Mouse (Mus musculus): ENCODE results near the gene Ergic1. TPM values are rescaled to one million over a fixed set of nuclear protein-coding genes. Genes with fewer than 3 reads are reported as not detected.

Gene Ergic1
- polyA plus RNA-seq, 1 experiment = 93.3 TPM

DNA sequence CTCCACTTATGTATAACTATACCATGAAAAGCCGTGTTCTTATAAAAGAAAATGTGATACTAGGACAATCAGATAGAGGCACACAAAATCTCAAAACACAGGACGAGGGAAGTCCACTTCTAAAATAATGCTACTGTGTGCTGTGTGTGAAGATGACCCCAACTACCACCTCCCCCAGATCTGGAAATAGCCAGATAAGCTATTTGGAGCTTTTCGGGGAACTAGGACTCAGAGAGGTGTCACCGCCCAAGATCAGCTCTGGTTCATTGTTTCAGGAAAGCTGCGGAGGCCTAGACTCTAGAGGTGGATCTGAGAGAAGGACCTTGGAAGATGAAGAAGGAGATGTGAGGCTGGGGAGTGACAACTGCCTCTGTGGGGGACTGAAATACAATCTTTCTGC, 26.6 kb upstream of the Ergic1 start:
- DNase-seq = no peak

DNA sequence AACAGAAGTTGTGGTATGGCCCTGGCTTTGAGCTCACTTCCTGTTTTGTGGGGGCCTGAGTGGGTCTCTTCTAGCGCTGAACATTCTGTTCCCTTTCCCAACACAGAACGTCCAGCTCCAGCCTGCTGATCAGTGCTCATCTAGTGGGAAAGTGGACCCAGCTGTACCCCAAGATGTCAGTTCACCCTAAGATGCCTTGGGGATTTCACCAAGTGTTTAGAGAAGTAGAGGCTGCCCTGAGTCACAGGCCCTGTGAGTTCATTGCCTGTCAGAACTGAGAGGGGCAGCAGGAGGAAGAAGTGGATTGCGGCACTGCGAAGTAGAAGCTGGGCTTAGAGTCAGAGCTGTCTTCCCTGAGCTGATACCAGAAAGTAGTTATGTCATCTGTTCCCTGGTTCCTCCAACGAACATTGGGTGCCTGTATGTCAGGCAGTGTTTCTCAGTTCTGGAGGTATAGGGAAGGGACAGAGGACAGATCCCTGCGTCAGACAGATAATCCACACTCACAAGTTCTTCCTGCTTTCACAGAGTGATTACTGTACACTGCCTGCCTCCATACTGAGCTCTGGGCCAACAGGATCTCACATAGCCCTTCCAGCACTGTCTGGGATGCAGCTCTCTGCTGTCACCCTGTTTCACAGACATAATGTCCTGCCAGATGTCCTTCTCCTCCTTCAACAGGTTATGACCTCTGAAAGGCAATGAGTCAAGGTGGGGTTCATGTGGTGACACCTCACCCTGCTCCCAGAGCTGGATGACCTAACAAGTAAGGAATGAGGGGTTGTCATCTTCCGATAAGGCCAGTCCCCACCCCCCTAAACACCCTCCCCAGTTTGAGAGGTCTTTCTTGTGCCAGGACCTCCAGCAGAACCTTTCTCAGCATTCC, 25.8 kb upstream of the Ergic1 start:
- TF ChIP-seq POLR2A (IDR thresholded peaks at IDR 0.05; ENCODE audit: borderline replicate concordance, extremely low read depth, low read depth, low read length) (no peak), CTCF (IDR thresholded peaks at IDR 0.05; ENCODE audit: insufficient read depth, low read length) (no peak)
- no peak for DNase-seq
- 52% methylated on average over 7 of the region's 7 CpGs for WGBS
- Histone ChIP-seq H3K4me3 (replicated peaks; ENCODE audit: extremely low read depth, low read depth, low read length) (no peak overlapping the region), H3K4me1 (ENCODE audit: control insufficient read depth, insufficient read depth, low read length) (peaks cover 7% of the 10 kb centered on the region)

More for the DNA sequence above, 26.6 kb upstream of the Ergic1 start:
- 86% methylated on average over 5 of the region's 5 CpGs for WGBS
- TF ChIP-seq POLR2A (IDR thresholded peaks at IDR 0.05; ENCODE audit: borderline replicate concordance, extremely low read depth, low read depth, low read length) (no peak), CTCF (IDR thresholded peaks at IDR 0.05; ENCODE audit: insufficient read depth, low read length) (no peak)
- no peak overlapping the region for H3K4me3 ChIP-seq (replicated peaks; ENCODE audit: extremely low read depth, low read depth, low read length)
- peaks cover 10% of the 10 kb centered on the region for H3K4me1 ChIP-seq (ENCODE audit: control insufficient read depth, insufficient read depth, low read length)

DNA sequence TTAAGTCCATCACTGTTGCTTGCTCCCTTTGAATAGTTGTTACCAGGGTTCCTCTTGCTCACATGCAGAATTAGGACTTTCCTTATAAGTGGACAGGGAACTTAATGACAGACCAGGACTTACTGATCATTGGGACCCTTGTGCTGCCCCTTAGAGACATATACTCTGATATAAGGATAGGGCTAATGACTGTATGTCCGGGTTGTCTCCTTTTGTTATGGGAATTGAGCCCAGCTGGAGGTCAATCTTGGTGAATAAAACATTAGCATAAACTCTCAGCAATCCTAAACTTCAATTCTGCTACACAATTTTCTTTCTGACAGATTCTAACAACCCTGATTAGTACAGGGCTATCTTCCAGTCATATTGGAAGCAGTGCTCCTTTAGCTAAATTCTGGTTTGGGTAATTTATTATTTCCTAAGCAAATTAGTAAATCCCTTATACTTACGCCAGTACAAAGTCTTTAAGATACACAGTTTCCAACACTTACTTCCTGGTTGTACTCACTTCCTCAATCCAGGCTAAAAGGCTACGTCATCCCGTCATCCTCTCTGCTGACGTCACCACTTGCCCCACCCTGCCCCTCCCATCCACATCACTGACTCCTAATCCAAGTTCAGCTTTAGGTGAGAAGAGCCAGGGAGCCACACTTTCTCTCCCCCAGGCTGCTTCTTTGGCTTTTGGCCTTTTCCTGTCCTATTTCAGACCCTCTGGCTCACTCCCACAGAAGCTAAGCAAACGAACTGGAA, 23.4 kb upstream of the Ergic1 start:
- WGBS = 28% methylated on average over 6 of the region's 6 CpGs
- peaks cover 7% of the 10 kb centered on the region; the same call in 1 of the 2 replicates for H3K4me1 ChIP-seq (ENCODE audit: control insufficient read depth, insufficient read depth, low read length)
- no peak for TF ChIP-seq CTCF (IDR thresholded peaks at IDR 0.05; ENCODE audit: insufficient read depth, low read length)
- TF ChIP-seq POLR2A (IDR thresholded peaks at IDR 0.05; ENCODE audit: borderline replicate concordance, extremely low read depth, low read depth, low read length) = no peak
- no peak for DNase-seq
- no peak overlapping the region for H3K4me3 ChIP-seq (replicated peaks; ENCODE audit: extremely low read depth, low read depth, low read length)

DNA sequence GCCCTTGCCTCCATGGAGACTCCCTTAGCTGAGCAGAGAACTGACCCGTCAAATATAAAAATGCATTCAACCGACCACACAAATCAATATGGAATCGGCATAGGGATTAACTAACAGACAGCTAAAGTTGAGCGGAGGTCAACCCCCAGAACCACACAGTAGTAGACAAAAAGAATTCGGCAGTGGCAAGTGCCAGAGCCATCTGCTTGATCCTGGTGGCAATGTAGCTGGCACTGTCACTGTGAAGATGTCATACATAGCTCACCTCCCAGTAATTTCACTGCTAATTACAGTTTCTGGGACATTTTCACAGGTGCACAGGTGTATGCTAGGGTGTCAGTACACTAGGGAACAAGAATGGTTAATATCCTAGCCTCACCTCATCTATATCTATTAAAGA, 21.2 kb upstream of the Ergic1 start:
- Histone ChIP-seq H3K4me3 (replicated peaks; ENCODE audit: extremely low read depth, low read depth, low read length) (no peak overlapping the region), H3K4me1 (ENCODE audit: control insufficient read depth, insufficient read depth, low read length) (no peaks in the 10 kb centered on the region)
- 89% methylated on average over 5 of the region's 5 CpGs for WGBS
- TF ChIP-seq CTCF (IDR thresholded peaks at IDR 0.05; ENCODE audit: insufficient read depth, low read length) (no peak), POLR2A (IDR thresholded peaks at IDR 0.05; ENCODE audit: borderline replicate concordance, extremely low read depth, low read depth, low read length) (no peak)
- no peak for DNase-seq

DNA sequence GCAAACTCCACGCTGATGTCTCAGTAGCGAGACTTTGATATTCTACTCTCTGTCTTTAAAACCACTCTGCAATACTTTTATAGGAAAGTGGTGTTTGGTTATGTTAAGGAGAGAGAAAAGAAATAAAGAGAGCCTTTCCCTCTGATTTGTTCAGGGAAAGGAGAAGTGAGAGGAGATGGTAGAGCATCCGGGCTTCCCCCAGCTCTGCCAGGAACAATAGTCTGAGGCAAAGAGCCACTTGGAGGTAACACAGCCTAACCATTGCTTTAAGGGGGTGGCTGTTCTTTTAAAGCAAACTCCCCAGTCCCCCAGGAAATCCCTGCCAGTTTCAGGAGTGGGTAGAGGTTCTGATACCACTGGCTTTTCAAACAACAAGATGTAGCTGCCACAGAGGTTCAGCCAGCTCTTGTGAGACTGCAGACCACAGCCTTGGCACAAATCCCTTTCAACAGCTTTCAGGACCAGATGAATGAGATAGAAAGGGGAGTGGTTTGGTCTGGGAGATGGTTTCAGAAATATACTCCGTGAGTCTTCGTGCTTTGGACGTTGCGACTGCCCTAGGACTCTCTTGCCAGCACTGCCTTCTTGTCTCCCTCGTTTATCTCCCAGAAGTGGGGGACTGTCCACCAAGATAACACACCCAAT, 16.8 kb upstream of the Ergic1 start:
- 36% methylated on average over 8 of the region's 8 CpGs for WGBS
- TF ChIP-seq CTCF (IDR thresholded peaks at IDR 0.05; ENCODE audit: insufficient read depth, low read length) (no peak), POLR2A (IDR thresholded peaks at IDR 0.05; ENCODE audit: borderline replicate concordance, extremely low read depth, low read depth, low read length) (no peak)
- no peak for DNase-seq
- no peak overlapping the region for H3K4me3 ChIP-seq (replicated peaks; ENCODE audit: extremely low read depth, low read depth, low read length)
- peaks cover 7% of the 10 kb centered on the region for H3K4me1 ChIP-seq (ENCODE audit: control insufficient read depth, insufficient read depth, low read length)

DNA sequence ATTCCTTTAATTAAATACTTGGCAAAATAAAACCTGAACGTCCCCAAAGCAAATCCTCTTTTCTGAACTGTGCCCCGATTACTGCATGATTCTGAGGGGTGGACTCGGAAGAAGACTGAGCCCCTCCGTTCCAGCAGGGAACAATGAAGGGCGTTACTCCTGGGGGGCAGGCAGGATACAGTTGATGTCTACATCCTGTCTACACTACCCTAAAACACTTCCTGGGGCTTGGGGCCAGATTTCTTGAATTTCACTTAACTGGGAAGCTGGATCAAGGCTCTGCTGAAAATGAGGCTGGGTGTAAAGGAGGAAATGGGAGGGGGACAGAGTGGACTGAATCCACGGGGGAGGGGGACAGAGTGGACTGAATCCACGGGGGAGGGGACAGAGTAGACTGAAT, 13.5 kb upstream of the Ergic1 start:
- peaks cover 7% of the 10 kb centered on the region for H3K4me1 ChIP-seq (ENCODE audit: control insufficient read depth, insufficient read depth, low read length)
- 14% methylated on average over 7 of the region's 7 CpGs for WGBS
- no peak for DNase-seq
- TF ChIP-seq CTCF (IDR thresholded peaks at IDR 0.05; ENCODE audit: insufficient read depth, low read length) = no peak
- peak; percentile 44; the same call in 1 of the 2 replicates for TF ChIP-seq POLR2A (IDR thresholded peaks at IDR 0.05; ENCODE audit: borderline replicate concordance, extremely low read depth, low read depth, low read length)
- H3K4me3 ChIP-seq (replicated peaks; ENCODE audit: extremely low read depth, low read depth, low read length) = no peak overlapping the region

DNA sequence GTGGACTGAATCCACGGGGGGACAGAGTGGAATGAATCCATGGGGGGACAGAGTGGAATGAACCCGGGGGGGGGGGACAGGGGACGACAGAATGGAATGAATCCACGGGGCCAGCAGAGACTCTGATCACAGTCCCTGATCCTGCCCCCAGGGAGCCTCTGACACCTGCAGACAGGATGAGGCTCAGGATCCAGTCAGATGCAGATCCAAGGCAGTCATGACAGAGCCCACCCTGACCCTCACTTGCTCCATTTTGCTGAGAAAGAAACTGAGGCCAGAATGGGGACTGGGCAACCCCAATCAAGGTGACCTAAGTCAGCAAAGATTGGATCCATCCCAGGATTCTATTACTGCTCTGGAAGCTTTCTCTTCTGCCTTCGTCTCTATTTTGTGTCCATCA, 12.7 kb upstream of the Ergic1 start:
- H3K4me3 ChIP-seq (replicated peaks; ENCODE audit: extremely low read depth, low read depth, low read length) = no peak overlapping the region
- TF ChIP-seq POLR2A (IDR thresholded peaks at IDR 0.05; ENCODE audit: borderline replicate concordance, extremely low read depth, low read depth, low read length) = no peak
- TF ChIP-seq CTCF (IDR thresholded peaks at IDR 0.05; ENCODE audit: insufficient read depth, low read length) = no peak
- peaks cover 7% of the 10 kb centered on the region for H3K4me1 ChIP-seq (ENCODE audit: control insufficient read depth, insufficient read depth, low read length)
- DNase-seq = no peak
- 21% methylated on average over 3 of the region's 5 CpGs for WGBS

DNA sequence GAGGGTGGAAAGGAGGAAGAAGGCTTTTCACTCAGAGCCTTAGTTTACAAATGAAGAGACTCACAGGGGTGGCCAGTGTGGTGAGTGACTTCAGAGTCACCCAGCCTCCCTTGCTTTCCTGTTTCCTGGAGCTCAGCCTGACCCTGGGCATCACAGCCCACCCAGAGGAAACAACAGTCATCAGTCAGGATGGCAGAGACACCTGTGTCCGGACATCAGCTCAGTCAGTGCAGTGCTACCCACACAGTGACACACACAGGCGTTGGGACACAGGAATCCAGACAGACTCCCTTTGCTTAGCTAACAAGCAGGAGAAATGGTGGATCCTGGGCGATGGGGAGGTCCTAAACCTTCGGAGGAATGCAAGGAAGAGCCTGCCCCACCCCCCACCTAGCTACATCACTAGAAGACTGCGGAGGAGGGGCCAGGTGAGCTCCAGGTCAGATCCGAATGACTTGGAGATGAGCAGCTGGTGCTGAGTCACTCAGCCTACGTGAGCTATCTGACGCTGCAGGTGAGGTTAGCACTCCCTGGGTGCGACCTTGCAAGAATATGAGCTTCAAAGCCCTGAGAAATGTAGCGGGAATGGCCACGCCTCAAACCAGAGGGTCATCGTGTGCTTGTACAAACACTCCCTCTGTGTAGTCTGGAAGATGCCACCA, 12.0 kb upstream of the Ergic1 start:
- Histone ChIP-seq H3K4me3 (replicated peaks; ENCODE audit: extremely low read depth, low read depth, low read length) (no peak overlapping the region), H3K4me1 (ENCODE audit: control insufficient read depth, insufficient read depth, low read length) (peaks cover 7% of the 10 kb centered on the region)
- no peak for DNase-seq
- WGBS = 27% methylated on average over 12 of the region's 12 CpGs
- TF ChIP-seq POLR2A (IDR thresholded peaks at IDR 0.05; ENCODE audit: borderline replicate concordance, extremely low read depth, low read depth, low read length) = no peak
- TF ChIP-seq CTCF (IDR thresholded peaks at IDR 0.05; ENCODE audit: insufficient read depth, low read length) = no peak

DNA sequence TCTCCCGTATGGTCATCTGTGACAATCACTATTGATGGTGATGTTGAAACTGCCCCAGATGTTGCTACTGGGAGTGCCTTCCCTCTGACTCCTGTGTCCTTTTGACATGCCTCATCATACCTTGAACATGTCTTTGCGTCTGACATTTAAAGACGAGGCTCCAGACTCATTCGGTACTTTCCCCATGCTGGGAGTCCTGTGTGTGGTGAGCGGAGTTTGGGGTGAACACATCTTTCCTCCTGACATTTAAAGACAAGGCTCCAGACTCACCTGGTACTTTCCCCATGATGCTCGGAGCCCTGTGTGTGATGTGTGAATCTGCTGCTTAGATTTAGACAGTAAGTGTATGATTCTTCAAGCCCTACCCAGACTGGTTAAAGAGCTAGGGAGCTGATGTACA, 10.2 kb upstream of the Ergic1 start:
- no peak overlapping the region for H3K4me3 ChIP-seq (replicated peaks; ENCODE audit: extremely low read depth, low read depth, low read length)
- H3K4me1 ChIP-seq (ENCODE audit: control insufficient read depth, insufficient read depth, low read length) = peaks cover 7% of the 10 kb centered on the region
- no peak for DNase-seq
- 87% methylated on average over 6 of the region's 6 CpGs for WGBS
- TF ChIP-seq POLR2A (IDR thresholded peaks at IDR 0.05; ENCODE audit: borderline replicate concordance, extremely low read depth, low read depth, low read length) (no peak), CTCF (IDR thresholded peaks at IDR 0.05; ENCODE audit: insufficient read depth, low read length) (no peak)

All from lung, adult 2 months (tissue).